Mouse (Mus musculus) brain, embryonic 14.5 days (tissue): ENCODE measurements around the gene Cryzl1.

ENCODE experiments used
- CTCF ChIP-seq: fragments of 200-500 bp; IDR thresholded peaks from 2 replicates; pipeline ENCODE4 v1.5.1; 2012; ENCODE audit warnings: inconsistent platforms, mild to moderate bottlenecking, moderate library complexity, borderline replicate concordance; ENCODE audit not compliant: insufficient read depth, insufficient read length; ENCODE audit errors: extremely low read depth
- POLR2A ChIP-seq: fragments of 200-500 bp; IDR thresholded peaks from 2 replicates; pipeline ENCODE4 v1.6.1; 2012; ENCODE audit warnings: mild to moderate bottlenecking, inconsistent platforms, borderline replicate concordance; ENCODE audit not compliant: poor library complexity, insufficient read depth, insufficient read length, severe bottlenecking; ENCODE audit errors: extremely low read depth

DNA sequence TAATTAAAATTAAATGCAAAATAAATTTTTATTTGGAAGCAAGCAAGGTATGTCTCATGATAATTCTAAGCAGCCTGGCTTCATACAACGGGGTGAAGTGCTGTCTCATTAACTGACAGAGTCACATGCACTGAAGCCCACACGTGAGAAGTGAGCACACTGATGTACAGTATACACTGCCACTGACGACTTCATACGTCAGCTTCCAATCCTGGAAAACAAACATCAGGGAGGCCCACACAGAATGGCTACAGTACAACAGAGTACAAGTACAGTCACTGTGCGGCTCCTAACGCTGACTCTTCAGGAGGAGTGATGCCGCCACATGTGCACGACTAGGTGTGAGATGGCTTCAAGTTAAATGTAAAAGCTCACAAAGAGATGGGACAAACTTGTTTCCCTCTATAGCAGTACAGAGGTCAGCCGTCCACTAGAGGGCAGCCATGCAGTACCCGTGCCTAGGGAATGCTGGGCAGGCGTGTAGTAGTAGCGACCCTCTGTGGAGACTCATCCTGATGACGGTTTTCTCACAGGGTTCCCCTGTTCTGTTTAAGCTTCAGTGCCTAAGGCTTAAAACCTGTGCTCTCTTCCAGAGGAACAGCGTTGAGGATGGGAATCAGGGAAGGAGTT lies 34.2 kb downstream of the Cryzl1 start:
- TF ChIP-seq CTCF (peak; percentile 91), POLR2A (no peak)
